Mouse (Mus musculus): ENCODE results near the gene Sfxn3.

Sfxn3 gene

DNA sequence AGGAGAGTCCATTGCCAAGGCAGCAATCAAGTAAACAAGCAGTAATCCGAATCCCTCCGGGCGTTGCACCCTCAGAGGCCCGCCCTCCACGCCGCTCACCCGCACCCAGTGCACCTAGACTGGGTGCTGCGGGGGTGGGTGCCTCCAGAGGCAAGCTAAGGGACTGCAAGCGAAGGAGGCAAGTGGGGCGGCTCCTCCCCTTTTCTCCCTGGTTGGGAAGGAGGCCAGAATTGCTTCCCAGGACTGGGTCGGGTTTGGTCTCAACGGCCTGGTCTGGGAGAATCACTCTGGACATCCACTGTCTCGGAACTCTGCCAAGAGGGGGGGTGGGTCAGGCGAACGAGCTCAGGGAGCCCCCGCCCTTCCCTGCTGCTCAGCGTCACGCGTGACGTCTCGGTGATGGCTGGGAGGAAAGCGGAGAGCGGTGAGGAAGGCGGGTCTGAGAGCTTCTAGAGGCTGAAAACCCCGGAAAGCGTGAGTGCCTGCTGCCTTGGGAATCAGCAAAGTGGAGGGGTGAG, at the start of gene Sfxn3:
Sfxn3 (plus strand) TSS at position 87 of the 518 bp plus-strand sequence.
- DNase-seq (ENCODE audit: low spot score), result peak; percentile 91

DNA sequence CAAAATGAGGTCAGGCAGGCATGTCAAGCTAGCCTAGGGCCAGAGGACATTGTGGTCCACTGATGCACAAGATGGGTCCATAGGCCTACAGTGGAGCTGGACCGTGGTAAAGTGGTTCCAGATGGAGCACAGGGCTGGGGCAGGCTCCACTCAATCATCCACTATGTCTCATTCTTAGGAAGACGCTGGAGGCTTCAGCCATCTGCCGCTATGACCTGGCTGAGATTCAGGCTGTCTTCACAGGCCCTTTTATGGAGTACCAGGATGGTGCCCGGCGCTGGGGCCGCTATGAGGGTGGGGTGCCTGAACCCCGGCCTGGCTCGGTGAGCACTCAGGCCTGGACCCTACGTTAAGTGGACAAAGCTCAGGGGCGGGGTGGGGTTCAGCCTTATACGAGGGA, 49.5 kb upstream of the Sfxn3 start:
- DNase-seq (ENCODE audit: low spot score), result no peak

DNA sequence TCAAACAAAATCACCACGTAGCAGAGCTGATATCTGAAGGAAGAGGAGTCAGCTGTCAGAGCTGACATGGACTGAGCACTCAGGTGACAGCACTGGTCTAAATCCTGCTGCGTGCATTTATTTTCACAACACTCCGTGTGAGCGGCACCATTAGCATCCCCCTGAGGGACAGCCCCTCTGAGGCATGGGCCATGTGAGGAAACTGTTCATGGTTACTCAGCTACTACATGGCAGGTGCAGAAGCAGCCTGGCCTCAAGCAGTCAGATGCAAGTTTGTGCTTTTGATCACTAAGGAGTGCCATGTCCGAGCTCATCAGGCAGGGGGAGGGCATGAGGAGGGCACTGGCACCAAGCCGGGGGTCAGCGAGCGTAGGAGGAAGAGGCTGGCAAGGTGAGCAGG, 47.7 kb upstream of the Sfxn3 start:
- DNase-seq (ENCODE audit: low spot score), result no peak

DNA sequence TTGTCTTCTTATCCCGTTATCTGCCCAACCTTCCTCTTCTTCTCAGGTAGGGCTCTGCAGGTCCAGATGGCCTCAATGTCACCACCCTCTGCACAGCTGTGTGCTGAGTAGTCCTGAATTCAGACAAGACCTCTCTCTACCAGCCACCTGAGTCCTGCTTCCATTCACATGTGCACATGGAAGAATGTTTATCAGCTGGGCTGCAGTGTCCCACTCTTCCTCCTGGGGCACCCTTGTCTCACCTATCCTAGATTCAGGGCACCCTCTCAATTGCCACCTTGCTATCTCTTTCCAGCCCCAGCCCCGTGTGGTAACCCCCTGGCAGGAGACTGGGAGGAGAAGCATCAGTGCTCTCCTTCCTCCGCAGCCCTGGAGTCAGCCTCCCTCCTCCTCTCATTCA, 45.0 kb upstream of the Sfxn3 start:
- no peak for DNase-seq (ENCODE audit: low spot score)

DNA sequence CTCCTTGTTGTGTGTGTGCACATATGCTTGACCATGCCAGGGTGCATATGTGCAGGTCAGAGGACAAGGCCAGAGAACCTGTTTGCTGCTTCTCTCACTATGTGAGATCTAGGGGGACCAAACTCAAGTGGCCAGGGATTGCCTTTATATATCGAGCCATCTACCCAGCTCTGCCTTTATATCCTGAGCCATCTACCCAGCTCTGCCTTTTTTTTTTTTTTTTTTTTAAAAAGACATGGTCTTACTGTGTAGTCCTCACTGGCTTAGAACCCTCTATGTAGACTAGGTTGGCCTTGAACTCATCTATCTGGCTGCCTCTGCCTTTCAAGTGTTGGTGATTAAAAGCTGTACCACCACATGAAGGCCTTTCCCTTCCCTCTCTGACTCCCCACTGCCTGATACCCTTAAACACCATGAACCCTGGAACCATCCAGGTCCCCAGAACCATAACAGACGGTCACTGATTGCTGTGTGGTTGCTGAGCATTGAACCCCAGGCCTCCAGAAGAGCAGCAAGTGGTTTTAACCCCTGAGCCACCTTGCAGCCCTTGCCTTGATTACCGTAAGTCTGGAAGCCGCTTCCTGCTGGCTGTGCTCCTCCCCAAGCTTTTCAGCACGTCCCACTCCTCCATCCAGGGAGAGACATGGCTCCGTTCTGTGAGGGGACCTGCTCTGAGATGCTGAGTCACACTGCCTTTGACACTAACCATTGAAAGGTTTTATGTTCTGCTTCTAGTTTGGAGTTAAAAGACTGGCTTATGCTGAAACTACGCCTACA, 43.4 kb upstream of the Sfxn3 start:
- no peak for DNase-seq (ENCODE audit: low spot score)

DNA sequence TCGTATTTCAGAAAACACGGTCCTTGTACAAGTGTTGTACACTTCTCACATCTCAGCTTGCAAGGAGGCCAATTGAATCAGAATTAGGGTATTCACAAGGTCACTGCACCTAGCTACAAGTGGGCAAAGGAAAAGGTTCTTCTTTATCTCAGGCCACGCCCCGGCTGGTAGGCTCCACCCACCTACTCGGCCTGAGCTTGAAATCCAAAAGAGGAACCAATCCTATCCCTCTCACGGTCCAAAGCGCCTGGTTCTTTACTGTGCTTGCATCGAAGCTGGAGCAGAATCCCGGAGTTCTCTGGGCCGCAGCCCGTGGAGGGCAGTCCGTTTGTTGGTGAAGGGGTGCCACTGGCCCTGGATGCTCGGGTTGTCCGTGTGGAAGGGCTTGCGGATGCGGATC, 41.9 kb upstream of the Sfxn3 start, which contains the start of gene Twnk:
Twnk (plus strand) TSS at position 220 of the 400 bp plus-strand sequence.
- DNase-seq (ENCODE audit: low spot score), result no peak

DNA sequence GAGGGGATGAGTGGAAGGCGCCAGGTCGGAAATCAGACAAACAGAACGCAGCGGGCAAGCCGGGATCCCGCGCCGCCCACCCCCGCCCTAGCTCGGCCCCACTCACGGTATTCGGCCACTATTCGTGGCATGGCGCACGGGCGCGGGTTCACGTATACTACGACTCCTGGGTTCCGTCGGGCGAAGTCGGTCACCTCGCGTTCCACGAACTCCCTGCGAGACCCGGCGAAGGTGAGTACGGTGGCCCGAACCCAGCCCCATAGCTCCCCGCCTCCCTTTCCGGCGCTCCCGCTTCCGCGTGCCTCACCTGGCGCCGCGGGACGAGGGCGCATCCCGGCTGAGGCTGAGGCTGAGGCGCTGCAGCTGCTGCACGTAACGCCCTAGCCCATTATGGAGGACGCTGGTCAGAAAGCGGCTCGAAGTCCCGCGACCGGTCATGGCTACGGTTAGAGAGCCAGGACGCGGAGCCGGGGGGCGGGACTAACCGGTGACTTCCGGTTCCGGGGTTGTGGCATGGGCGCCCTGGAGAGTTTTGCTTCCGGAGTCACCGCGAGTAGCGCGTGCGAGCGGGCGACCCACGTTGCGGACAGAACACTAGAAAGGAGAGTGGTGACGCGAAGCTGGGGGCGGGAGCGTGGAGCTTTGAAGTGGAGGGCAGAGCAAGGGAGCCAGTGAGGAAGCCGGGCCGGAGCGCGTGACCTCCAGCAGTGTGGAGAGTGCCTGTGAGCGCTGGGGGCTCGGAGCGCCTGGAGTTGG, 41.2 kb upstream of the Sfxn3 start, which contains the start of gene Mrpl43:
Mrpl43 (minus strand) TSS at position 486 of the 756 bp plus-strand sequence.
- peak; percentile 96 for DNase-seq (ENCODE audit: low spot score)

DNA sequence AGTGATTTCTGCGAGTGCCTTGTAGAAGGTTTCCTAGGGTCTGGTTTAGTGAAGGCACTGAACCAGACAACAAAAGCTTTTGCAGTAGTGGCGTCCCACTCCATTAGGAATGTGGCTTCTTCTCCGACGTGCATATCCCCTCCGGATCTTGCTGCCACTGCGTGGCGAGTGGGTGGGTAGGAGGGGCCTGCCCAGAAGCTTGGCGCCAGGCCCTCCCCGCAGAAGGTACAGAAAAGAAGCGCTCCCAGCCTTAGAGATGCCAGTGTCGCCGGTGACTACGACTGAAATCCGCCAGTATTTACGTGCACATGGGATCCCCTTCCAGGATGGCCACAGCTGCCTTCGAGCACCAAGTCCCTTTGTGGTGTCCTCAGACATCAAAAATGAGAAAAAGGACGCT, 40.3 kb upstream of the Sfxn3 start:
- no peak for DNase-seq (ENCODE audit: low spot score)

DNA sequence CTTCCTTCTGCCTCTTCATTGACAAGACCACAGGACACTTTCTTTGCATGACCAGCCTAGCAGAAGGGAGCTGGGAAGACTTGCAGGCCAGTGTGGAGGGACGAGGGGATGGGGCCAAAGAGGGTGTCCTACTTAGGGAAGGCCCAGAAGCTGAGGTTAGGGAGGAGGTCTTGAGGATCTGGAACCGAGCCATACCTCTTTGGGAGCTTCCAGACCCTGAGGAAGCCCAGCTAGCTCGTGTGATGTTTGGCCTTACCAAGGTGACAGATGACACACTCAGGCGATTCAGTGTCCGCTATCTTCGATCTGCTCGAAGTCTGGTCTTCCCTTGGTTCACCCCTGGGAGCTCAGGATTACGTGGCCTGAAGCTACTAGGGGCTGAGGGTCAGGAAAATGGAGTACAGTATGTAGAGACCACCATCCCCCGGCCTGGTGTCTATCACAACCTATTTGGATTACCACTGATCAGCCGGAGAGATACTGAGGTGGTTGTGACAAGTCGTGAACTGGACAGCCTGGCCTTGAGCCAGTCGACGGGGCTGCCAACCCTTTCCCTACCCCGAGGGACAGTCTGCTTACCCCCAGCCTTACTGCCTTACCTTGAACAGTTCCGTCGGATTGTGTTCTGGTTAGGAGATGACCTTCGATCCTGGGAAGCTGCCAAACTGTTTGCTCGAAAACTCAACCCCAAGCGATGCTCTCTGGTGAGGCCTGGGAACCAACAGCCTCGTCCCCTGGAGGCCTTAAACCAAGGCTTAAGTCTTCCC, 39.7 kb upstream of the Sfxn3 start:
- DNase-seq (ENCODE audit: low spot score), result no peak

DNA sequence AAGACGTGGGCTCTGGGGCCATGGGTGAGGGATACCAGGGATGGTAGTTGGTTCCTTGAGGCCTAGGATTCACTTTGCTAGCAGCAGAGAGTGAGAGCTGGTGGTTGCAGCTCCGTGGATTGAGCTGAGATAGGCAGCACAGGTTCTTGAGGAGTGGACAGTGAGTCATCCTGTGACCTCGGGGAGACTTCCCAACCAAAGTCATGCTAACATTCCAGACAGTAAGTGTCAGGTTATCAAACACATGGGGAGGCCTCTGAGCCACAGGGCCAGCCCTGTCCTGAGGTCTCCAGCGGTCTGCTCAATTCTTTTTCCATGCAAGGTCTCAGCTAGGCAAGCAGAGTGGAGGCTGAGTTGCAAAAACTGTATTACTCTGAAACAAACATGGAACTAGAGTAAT, 36.7 kb upstream of the Sfxn3 start:
- DNase-seq (ENCODE audit: low spot score), result no peak

DNA sequence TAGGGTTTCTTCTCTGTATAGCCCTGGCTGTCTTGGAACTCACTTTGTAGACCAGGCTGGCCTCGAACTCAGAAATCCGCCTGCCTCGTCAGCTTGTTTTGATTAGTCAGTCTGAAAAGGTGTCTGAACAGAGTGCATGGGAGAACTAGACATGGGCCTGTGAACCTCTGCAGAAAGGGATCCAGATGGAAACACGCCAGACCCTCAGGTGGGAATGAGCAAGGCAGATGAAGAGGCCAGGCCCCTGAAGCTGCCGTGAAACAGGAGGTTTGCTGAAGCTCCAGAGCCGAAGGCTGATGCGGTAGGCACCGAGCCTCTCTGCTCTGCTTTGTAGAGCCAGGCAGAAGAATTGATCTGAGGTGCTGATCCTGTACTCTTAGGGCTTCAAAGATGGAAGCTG, 35.1 kb upstream of the Sfxn3 start:
- no peak for DNase-seq (ENCODE audit: low spot score)

DNA sequence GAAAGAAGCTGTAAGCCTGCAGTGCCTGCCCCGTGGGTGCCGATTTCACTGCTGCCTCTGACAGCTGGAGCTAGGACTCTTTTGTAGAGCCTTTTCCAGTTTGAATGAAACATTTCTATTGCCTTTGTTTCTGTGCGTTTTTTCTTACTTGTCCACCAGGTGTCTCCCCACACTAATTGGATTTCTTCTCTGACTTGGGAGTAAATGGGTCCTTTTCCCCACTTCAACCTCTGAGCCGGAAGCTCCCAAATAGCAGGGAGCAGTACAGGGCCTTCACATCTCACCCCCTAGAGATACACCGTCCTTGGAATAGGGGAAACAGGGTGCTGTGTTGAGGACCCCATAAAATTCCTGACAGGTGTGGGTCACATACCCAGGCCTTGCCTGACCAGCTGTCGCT, 34.7 kb upstream of the Sfxn3 start:
- no peak for DNase-seq (ENCODE audit: low spot score)

DNA sequence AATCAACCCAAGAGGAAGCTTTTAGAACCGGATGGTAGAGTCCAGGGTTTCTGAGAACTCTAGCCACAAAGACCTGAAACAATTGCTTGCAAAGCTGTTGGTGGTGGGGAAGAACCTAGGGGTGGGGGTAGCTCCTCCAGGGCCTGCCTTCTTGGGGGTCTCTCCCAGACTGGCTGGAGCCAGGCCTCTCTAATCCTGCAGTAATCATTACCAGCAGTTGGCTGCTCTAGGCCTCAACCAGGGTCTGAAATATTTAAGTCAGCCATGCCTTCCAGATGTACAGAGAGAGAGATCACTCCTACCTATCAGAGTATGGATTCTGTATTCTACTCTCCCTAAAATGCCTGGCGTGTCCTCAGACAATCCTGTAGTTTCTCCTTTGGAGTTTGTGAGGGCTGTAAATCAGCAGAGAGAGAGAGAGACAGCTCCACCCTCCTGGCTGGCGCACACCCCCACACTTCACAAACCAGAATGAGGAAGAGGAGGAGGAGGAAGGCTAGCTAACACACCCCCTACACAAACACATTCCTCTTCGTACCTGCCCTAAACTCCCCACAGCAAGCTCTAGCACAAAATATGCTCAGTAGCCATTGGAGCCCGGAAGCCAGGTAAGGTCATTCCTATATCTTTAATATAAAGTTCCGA, 33.6 kb upstream of the Sfxn3 start:
- DNase-seq (ENCODE audit: low spot score), result no peak

DNA sequence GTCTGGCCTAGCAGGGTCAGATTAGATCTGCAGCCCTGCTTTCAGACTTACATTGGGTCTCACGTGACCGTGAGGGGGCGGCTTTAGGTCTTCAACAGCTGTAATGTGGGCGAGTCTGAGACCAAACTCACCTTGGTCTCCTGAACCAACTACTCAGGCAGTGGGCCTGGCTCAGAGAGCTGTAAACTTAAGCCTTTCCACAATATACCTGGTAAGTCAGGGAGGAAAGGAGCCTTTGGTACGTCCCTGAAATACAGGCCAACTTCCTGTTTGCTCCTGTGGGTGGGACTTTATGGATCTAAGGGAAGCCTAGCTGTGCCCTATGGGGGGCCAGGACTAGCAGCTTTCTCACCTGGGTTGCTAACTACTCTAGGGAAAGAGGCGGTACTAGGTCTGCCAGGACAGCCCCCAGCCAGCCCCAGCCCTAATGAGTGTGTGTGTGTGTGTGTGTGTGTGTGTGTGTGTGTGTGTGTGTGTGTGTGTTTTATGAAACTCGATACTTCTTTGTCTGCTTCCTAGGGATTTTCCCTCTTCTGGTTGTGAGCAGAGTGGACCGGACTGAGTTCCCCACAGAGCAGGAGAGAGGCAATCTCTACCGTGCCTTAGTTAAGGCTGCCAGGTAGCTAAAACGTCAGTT, 32.9 kb upstream of the Sfxn3 start, which contains the start of gene Lzts2:
Lzts2 (plus strand) TSS at position 80 of the 637 bp plus-strand sequence.
- DNase-seq (ENCODE audit: low spot score), result no peak

DNA sequence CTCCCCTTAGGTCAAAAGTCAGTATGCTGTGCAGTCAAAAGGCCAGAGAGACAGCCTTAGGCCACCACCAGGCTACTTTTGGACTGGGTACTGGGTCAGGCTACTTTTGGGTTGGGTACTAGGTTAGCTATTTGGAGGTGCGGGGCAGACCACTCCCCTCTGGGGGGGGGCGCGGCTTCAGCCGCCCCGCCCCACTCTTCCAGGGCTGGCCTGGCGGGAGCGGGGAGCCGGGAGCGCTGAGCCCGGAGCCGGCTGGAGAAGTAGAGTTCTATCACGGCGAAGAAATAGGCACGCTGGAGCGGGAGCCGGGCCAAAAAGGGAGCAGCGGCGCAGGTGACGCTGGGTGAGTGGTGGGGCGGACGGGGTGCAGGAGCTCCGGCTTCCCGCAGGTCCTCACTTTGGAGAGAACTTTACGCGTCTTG, 32.3 kb upstream of the Sfxn3 start:
- no peak for DNase-seq (ENCODE audit: low spot score)

DNA sequence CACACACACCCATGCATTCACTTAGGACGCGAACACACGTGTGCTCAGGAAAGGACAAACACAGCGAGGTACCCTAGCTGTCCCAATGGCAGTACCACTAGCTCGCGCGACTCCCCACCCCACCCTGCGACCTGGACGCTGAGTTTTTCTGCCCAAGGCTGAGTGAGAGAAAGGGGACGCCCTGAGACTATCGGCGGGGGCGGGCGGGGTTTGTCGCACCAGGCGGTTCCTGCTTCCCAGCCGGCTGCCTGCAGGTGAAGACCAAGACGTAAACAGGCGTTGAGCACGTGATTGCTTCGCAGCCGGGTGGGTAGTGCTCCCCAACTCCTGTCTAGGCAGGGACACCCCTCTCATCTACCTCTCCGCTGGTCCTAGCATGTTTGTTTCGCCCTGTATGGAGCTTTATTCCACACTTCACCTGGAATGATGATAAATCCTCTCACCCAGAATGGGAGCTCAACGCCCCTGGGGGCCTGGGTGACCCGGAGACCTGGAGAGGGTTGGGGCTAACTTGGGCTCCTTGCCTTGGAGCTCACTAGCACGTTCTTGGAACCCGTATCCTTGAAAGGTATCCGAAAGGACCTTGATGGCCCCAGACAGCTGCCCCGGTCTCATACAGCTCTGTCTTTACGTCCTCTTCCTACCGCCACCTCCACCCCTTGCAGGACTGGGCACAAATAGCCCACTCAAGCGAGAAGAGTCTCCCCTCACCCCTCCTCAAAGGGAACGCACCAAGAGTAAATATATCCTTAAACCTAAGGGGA, 31.6 kb upstream of the Sfxn3 start:
- DNase-seq (ENCODE audit: low spot score), result peak; percentile 71

DNA sequence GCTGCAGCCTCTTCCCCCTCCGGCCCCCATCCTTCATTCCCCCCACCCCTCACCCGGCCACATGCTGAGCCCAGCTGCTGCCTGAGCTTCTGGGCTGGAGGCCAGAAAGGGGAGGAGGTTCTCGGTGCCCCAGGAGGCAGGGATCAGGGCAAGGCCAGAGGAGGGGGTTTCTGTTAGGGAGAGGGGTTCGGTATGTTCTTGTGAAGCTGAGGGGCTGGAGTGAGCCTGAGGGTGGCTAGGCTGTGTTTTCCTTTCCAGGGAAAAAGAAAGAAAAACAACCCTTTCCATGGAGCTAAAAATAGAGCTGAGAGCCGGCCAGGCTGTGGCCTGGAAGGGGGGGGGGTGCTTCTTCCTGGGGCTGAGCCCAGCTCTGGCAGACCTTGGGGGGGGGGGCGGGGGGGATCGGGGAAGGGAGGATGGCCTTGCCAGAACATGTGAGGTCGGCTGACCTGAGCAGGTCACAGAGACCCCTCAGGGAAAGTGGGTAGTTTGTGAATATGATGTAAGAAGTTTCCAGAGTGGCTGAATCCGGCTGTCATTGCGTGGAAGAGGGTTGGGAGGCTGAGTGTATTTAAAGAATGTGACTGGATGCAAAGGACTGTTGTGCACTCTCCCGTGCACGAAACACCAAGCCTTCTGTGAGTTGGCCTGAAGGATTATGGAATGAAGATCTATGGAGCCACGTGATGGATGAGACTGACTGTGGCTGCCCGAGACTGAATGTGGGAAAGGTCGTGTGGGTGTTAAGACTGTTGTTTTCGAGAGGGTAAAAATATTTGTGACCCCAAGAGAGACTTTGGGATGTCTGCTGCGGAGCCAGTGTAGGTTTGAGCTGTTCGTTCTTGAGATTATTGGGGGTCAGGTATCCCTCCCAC, 30.7 kb upstream of the Sfxn3 start:
- DNase-seq (ENCODE audit: low spot score), result no peak

DNA sequence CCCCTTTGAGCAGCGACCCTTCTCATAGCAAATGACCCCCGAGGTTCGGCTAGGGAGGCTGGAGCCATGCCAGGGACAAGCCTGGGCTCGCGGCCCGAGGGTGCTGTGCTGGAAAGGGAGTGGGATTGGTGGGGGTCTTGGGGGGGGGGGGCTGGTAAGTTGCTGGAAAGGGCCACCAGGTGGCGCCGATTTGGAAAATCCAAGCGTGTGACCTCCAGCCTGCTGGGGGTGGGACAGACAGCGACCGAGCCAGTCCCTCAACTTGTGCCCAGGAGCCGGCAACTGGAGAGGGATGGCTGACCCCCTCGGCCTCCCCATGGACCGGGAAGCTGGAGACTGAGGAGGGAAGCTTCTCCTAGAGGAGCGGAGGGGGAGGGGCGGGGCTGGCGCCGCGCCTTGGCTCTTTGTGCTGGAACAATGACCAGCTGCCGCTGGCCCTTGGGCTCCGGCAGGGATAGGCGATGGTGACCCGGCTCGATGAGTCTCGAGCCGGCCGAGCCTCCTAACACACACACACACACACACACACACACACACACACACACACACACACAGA, 30.0 kb upstream of the Sfxn3 start:
- no peak for DNase-seq (ENCODE audit: low spot score)

DNA sequence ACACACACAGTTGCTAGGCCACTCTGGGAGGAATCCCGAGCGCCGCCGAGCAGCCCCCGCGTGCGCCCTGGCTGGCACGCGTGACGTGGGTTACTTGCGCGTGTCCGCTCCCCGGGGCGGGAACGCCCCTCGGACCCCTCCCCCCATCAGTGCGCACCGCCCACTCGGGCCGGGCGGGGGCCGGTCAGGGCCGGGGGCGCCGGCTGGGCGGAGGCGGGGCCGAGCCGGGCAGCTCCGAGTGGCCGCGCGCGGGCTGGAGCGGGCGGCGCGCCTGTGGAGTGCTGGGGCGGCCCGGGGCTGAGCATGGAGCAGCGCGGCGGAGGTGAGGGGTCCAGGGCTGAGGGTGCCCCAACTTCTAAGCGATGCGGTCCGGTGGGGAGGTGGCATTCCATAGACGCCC, 29.4 kb upstream of the Sfxn3 start:
- peak; percentile 24 for DNase-seq (ENCODE audit: low spot score)

All from T-cell, adult 2 months (primary cell).